Mouse (Mus musculus): ENCODE measurements at regions not wholly inside any gene's neighbourhood (a gene's known extent, or its start where the extent isn't known, plus 50 kb on each side); places are given as distances from the start of the nearest gene placed in this dataset.

DNA sequence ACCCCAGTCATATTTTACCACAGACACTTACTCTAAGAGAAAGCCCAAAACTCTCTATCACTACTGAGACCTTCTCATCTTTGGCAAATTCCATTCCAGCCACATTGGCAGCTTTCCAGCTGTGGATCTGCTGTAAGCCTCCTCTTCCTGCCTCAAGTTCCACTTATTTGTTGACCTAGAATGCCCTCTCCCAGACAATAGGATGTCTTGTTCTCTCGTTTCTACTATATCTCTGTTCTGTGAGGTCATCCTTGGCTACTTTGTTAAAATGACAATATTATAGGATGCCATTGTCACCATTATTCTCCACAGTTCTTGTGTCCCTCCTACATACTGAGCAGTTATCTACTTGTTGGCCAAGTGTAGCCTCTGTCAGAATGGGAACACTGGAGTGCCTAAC lies 512.7 kb downstream of the Tmem38b start:
- Histone ChIP-seq H3K27ac (ENCODE audit: control insufficient read depth, low read depth, low read length) (no peak overlapping the region), H3K79me2 (ENCODE audit: control insufficient read depth, insufficient read depth, low read length, poor library complexity) (no peaks in the 10 kb centered on the region), H3K36me3 (ENCODE audit: control insufficient read depth in 1 of 2, insufficient read depth in 2 of 2, low read length in 2 of 2) (no peaks in the 10 kb centered on the region), H3K9me3 (replicated peaks; ENCODE audit: insufficient read depth, low read length) (no peaks in the 10 kb centered on the region), H3K27me3 (ENCODE audit: control insufficient read depth in 1 of 2, insufficient read depth in 2 of 2, low read length in 2 of 2) (no peaks in the 10 kb centered on the region), H3K4me3 (ENCODE audit: control insufficient read depth in 1 of 2, insufficient read depth in 1 of 2, low read depth in 2 of 2, low read length in 2 of 2) (no peak overlapping the region), H3K4me1 (ENCODE audit: control insufficient read depth in 1 of 2, insufficient read depth in 2 of 2, low read length in 2 of 2) (no peaks in the 10 kb centered on the region), H3K9ac (ENCODE audit: control insufficient read depth, low read depth, low read length, poor library complexity, severe bottlenecking) (no peak overlapping the region)
- TF ChIP-seq SIN3A (IDR thresholded peaks at IDR 0.05; ENCODE audit: low read length) (no peak), RCOR1 (IDR thresholded peaks at IDR 0.05; ENCODE audit: low read depth, low read length) (no peak), GABPA (IDR thresholded peaks at IDR 0.05; ENCODE audit: low read depth, low read length) (no peak), MYC (IDR thresholded peaks at IDR 0.05; ENCODE audit: low read depth, low read length) (no peak), ETS1 (IDR thresholded peaks at IDR 0.05; ENCODE audit: low read depth, low read length) (no peak)
- DNase-seq (ENCODE audit: low read depth, low spot score) = no peak

DNA sequence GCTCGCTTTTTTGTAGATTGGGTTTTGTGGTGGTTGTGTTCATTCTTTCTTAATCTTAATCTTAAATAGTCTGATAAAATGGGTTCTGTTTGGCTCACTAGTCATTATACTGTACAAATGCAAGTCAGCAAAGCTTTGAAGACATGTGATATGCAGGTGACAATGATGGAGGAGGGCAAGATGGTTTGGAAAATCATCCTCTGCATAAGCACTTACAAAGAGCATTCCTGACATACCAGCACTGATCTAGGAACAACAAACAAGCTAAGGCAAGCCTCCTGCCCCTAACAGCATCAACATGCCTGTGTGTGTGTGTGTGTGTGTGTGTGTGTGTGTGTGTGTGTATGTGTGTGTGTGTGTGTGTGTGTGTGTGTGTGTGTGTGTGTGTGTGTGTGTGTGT lies 514.3 kb downstream of the Tmem38b start:
- Histone ChIP-seq H3K9ac (ENCODE audit: control insufficient read depth, low read depth, low read length, poor library complexity, severe bottlenecking) (no peak overlapping the region), H3K27me3 (ENCODE audit: control insufficient read depth in 1 of 2, insufficient read depth in 2 of 2, low read length in 2 of 2) (no peaks in the 10 kb centered on the region), H3K36me3 (ENCODE audit: control insufficient read depth in 1 of 2, insufficient read depth in 2 of 2, low read length in 2 of 2) (no peaks in the 10 kb centered on the region), H3K4me1 (ENCODE audit: control insufficient read depth in 1 of 2, insufficient read depth in 2 of 2, low read length in 2 of 2) (no peaks in the 10 kb centered on the region), H3K27ac (ENCODE audit: control insufficient read depth, low read depth, low read length) (no peak overlapping the region), H3K9me3 (replicated peaks; ENCODE audit: insufficient read depth, low read length) (no peaks in the 10 kb centered on the region), H3K79me2 (ENCODE audit: control insufficient read depth, insufficient read depth, low read length, poor library complexity) (no peaks in the 10 kb centered on the region), H3K4me3 (ENCODE audit: control insufficient read depth in 1 of 2, insufficient read depth in 1 of 2, low read depth in 2 of 2, low read length in 2 of 2) (no peak overlapping the region)
- no peak for DNase-seq (ENCODE audit: low read depth, low spot score)
- TF ChIP-seq ELF1 (IDR thresholded peaks at IDR 0.05; ENCODE audit: low read depth, low read length) = no peak
- TF ChIP-seq E2F4 (IDR thresholded peaks at IDR 0.05; ENCODE audit: borderline replicate concordance, low read depth, low read length) = no peak
- TF ChIP-seq RCOR1 (IDR thresholded peaks at IDR 0.05; ENCODE audit: low read depth, low read length) = no peak
- no peak for TF ChIP-seq GATA1 (IDR thresholded peaks at IDR 0.05; ENCODE audit: low read depth, low read length)
- no peak for TF ChIP-seq USF1 (IDR thresholded peaks at IDR 0.05; ENCODE audit: low read depth, low read length)
- TF ChIP-seq TAL1 (IDR thresholded peaks at IDR 0.05; ENCODE audit: low read length) = no peak
- no peak for TF ChIP-seq RAD21 (IDR thresholded peaks at IDR 0.05; ENCODE audit: low read depth, low read length)
- TF ChIP-seq EP300 (IDR thresholded peaks at IDR 0.05; ENCODE audit: low read depth in 1 of 2, low read length in 2 of 2) = no peak
- TF ChIP-seq JUND (IDR thresholded peaks at IDR 0.05; ENCODE audit: low read depth, low read length) = no peak
- no peak for TF ChIP-seq POLR2AphosphoS2 (IDR thresholded peaks at IDR 0.05; ENCODE audit: low read length)
- no peak for TF ChIP-seq MAFK (IDR thresholded peaks at IDR 0.05; ENCODE audit: borderline replicate concordance, low read depth, low read length)
- TF ChIP-seq MAX (IDR thresholded peaks at IDR 0.05; ENCODE audit: low read length) = no peak
- no peak for TF ChIP-seq MYB (IDR thresholded peaks at IDR 0.05; ENCODE audit: low read depth, low read length)
- TF ChIP-seq CHD2 (IDR thresholded peaks at IDR 0.05; ENCODE audit: low read length) = no peak
- TF ChIP-seq TBP (IDR thresholded peaks at IDR 0.05; ENCODE audit: low read depth, low read length) = no peak
- no peak for TF ChIP-seq ZNF384 (IDR thresholded peaks at IDR 0.05; ENCODE audit: low read depth, low read length)
- no peak for TF ChIP-seq MEF2A (IDR thresholded peaks at IDR 0.05; ENCODE audit: extremely low read depth, insufficient replicate concordance, low read depth, low read length, poor library complexity, severe bottlenecking)
